Comparison of ENCODE assay signal across 10 mouse cellular contexts in genomic region chr19:24981294-24981693, GRCm38 (mm10). TPM values are rescaled to one million over a fixed set of nuclear protein-coding genes. Genes with fewer than 3 reads are reported as not detected.
A peak's percentile ranks its signal among the peaks of the same experiment; 100 is the strongest.
DNase-seq lines count a peak whose midpoint lies in the region; ATAC-seq lines count a peak whose summit lies in the region.
"Had no signal": no experiment of that assay in that cellular context is flagged by ENCODE, and none has a peak within 500 bp of the region (broad histone marks: within the 10 kb centered on the region; RNA-seq: fewer than 3 reads in every experiment).

No protein-coding gene starts in this region.

- WGBS in hindbrain, embryonic 13.5 days: 43% methylated on average over 8 of the region's 8 CpGs

- H3K27ac ChIP-seq in hindbrain, embryonic 13.5 days: no peak overlapping the region
- H3K27ac ChIP-seq: limb, embryonic 13.5 days had no signal

- no peaks in the 10 kb centered on the region for H3K9me3 ChIP-seq in hindbrain, embryonic 13.5 days
- H3K9me3 ChIP-seq: limb, embryonic 13.5 days had no signal

- H3K27me3 ChIP-seq in hindbrain, embryonic 13.5 days: no peaks in the 10 kb centered on the region
- H3K27me3 ChIP-seq: CH12.LX; limb, embryonic 13.5 days had no signal

- H3K9ac ChIP-seq in hindbrain, embryonic 13.5 days: no peak overlapping the region
- H3K9ac ChIP-seq: limb, embryonic 13.5 days had no signal

- intact Hi-C loops in left cerebral cortex, postnatal 4 days (cut with DNase I): no loop called here

- peak; percentile 44 for DNase-seq in embryo, embryonic 10.5 days (ENCODE audit: low spot score)
- no peak for DNase-seq in embryo, embryonic 10 days (ENCODE audit: low spot score)
- DNase-seq in right cerebral cortex, adult 2 months (ENCODE audit: low spot score in 2 of 2): peak; percentile 59 to 62
- DNase-seq in right cerebral cortex, postnatal 4 days: no peak
- DNase-seq in left cerebral cortex, postnatal 4 days: peak; percentile 48
- no peak for DNase-seq in urinary bladder, postnatal 25 days (ENCODE audit: low spot score)
- DNase-seq in gastrocnemius, adult 18-20 months (ENCODE audit: low spot score): no peak

- H3K4me3 ChIP-seq in hindbrain, embryonic 13.5 days: no peak overlapping the region
- H3K4me3 ChIP-seq: limb, embryonic 13.5 days had no signal

- peaks cover 8% of the 10 kb centered on the region; the same call in 1 of the 2 replicates for H3K4me1 ChIP-seq in hindbrain, embryonic 13.5 days (replicated peaks)
- H3K4me1 ChIP-seq: limb, embryonic 13.5 days had no signal

- H3K4me2 ChIP-seq in hindbrain, embryonic 13.5 days: no peak overlapping the region
- H3K4me2 ChIP-seq: limb, embryonic 13.5 days had no signal

- H3K36me3 ChIP-seq in hindbrain, embryonic 13.5 days: no peaks in the 10 kb centered on the region
- H3K36me3 ChIP-seq: limb, embryonic 13.5 days had no signal

- peak; percentile 65 for ATAC-seq in hindbrain, embryonic 13.5 days (ENCODE audit: low FRiP score)

RNA-seq across cellular contexts. Expression of gene Dock8, which starts 18.0 kb away (rescaled TPM):
- polyA plus RNA-seq in hindbrain, embryonic 13.5 days (2015; fragmentation: Nextera tagmentation; extraction: Ambion mirVana): 1.4 and 2.2 TPM in 2 replicates
- total RNA-seq in left cerebral cortex, postnatal 4 days (2021): 1 to 10 TPM; 1.3 TPM
- 1 to 10 TPM; 1.5 to 2.1 TPM for total RNA-seq in gastrocnemius, adult 18-20 months (2021)

RNA-seq across cellular contexts. Expression of gene Cbwd1, which starts 19.9 kb away (rescaled TPM):
- polyA plus RNA-seq in hindbrain, embryonic 13.5 days (2015; fragmentation: Nextera tagmentation; extraction: Ambion mirVana): 17.3 and 19.3 TPM in 2 replicates
- 10 to 100 TPM; 10.0 to 10.9 TPM for total RNA-seq in left cerebral cortex, postnatal 4 days (2021)
- total RNA-seq in gastrocnemius, adult 18-20 months (2021): 10 to 100 TPM; 16.4 to 17.7 TPM

Comparison
In these comparisons a context has a peak if more than half of its experiments do, and no peak if none do; other contexts are left out.
1. DNase-seq: peak in embryo, embryonic 10.5 days (single experiment), right cerebral cortex, adult 2 months (2 of 2) and left cerebral cortex, postnatal 4 days (single experiment); none in embryo, embryonic 10 days (single experiment), right cerebral cortex, postnatal 4 days (single experiment), urinary bladder, postnatal 25 days (single experiment) and gastrocnemius, adult 18-20 months (single experiment).